11 mouse cellular contexts compared by ENCODE assay signal in the genomic region with DNA sequence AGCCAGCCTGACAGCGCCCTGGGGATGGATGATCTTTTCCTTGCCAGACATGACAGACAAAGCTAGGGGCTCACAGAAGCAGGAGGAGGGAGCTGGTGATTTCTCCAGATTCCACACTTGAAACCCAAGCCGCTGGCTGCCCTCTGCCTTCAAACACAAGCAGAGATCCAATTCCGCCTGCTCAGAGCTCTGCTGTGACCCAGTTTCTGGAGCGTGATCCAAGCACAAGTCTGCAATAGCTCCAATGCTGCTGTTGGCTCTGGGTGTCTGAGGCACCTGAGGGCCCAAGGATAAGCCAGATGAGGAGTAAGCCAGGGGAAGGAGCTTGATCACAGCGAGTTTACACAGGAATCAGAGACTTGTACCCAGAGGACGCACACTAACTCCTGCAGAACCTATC. TPM values are rescaled to one million over a fixed set of nuclear protein-coding genes. Genes with fewer than 3 reads are reported as not detected.
DNase-seq lines count a peak whose midpoint lies in the region; ATAC-seq and TF ChIP-seq lines count a peak whose summit lies in the region.
"Had no signal": no experiment of that assay in that cellular context is flagged by ENCODE, and none has a peak within 500 bp of the region (broad histone marks: within the 10 kb centered on the region; RNA-seq: fewer than 3 reads in every experiment).

No protein-coding gene starts in this region.

- intact Hi-C loops in gastrocnemius, adult 2 months (cut with DNase I) = loop anchor here (1.0 kb wide), 1 partner anchor 53 kb away; no protein-coding TSS in a partner anchor

- H3K36me3 ChIP-seq in kidney, embryonic 16.5 days (ENCODE audit: insufficient read depth, low read length) = no peaks in the 10 kb centered on the region
- H3K36me3 ChIP-seq in neural tube, embryonic 13.5 days = no peaks in the 10 kb centered on the region
- no peaks in the 10 kb centered on the region for H3K36me3 ChIP-seq in neural tube, embryonic 15.5 days
- H3K36me3 ChIP-seq: intestine, embryonic 15.5 days; liver, embryonic 15.5 days had no signal

- H3K4me1 ChIP-seq in kidney, embryonic 16.5 days (ENCODE audit: insufficient read depth, low read length) = peaks cover 15% of the 10 kb centered on the region
- H3K4me1 ChIP-seq in neural tube, embryonic 13.5 days (replicated peaks) = peaks cover 6% of the 10 kb centered on the region
- peaks cover 18% of the 10 kb centered on the region for H3K4me1 ChIP-seq in neural tube, embryonic 15.5 days

- no peaks in the 10 kb centered on the region for H3K27me3 ChIP-seq in kidney, embryonic 16.5 days (ENCODE audit: insufficient read depth, low read length)
- H3K27me3 ChIP-seq in neural tube, embryonic 13.5 days = no peaks in the 10 kb centered on the region
- H3K27me3 ChIP-seq in neural tube, embryonic 15.5 days (replicated peaks) = no peaks in the 10 kb centered on the region
- H3K27me3 ChIP-seq: intestine, embryonic 15.5 days; liver, embryonic 15.5 days; megakaryocyte, embryonic 14.5 days had no signal

- WGBS in kidney, embryonic 16.5 days = 53% methylated on average over 6 of the region's 6 CpGs
- WGBS in neural tube, embryonic 13.5 days = 79% methylated on average over 6 of the region's 6 CpGs
- 79% methylated on average over 6 of the region's 6 CpGs for WGBS in neural tube, embryonic 15.5 days

- H3K27ac ChIP-seq in kidney, embryonic 16.5 days (ENCODE audit: low read length) = no peak overlapping the region
- H3K27ac ChIP-seq in neural tube, embryonic 13.5 days (replicated peaks) = 0 out of 2 replicates have a peak overlapping the region, but pooled peaks have one; percentile 38
- peak overlapping the region; percentile 81 for H3K27ac ChIP-seq in gastrocnemius, adult 2 months
- peak overlapping the region; percentile 49; the same call in 1 of the 2 replicates for H3K27ac ChIP-seq in neural tube, embryonic 15.5 days (replicated peaks)
- H3K27ac ChIP-seq: intestine, embryonic 15.5 days; liver, embryonic 15.5 days had no signal

- no peak overlapping the region for H3K4me2 ChIP-seq in kidney, embryonic 16.5 days (replicated peaks; ENCODE audit: low read depth, low read length)
- no peak overlapping the region for H3K4me2 ChIP-seq in neural tube, embryonic 13.5 days
- H3K4me2 ChIP-seq in neural tube, embryonic 15.5 days = no peak overlapping the region
- H3K4me2 ChIP-seq: intestine, embryonic 15.5 days; liver, embryonic 15.5 days had no signal

- DNase-seq in kidney, adult 9 months = peak; percentile 45
- no peak for DNase-seq in neural tube, embryonic 10.5 days (ENCODE audit: extremely low spot score, low spot score)
- DNase-seq in gastrocnemius, adult 2 months = peak; percentile 83
- no peak for DNase-seq in c-Kit-positive CD71-positive TER-119-positive erythroid progenitor cells, embryonic 14.5 days (ENCODE audit: low spot score)

- TF ChIP-seq CTCF in gastrocnemius, adult 2 months (IDR thresholded peaks at IDR 0.05) = no peak

- H3K9ac ChIP-seq in kidney, embryonic 16.5 days (replicated peaks; ENCODE audit: low read length) = no peak overlapping the region
- H3K9ac ChIP-seq in neural tube, embryonic 13.5 days = no peak overlapping the region
- no peak overlapping the region for H3K9ac ChIP-seq in neural tube, embryonic 15.5 days (replicated peaks)
- H3K9ac ChIP-seq: intestine, embryonic 15.5 days; liver, embryonic 15.5 days had no signal

- no peak for ATAC-seq in kidney, embryonic 16.5 days (ENCODE audit: low FRiP score, low TSS enrichment)
- ATAC-seq in neural tube, embryonic 13.5 days (ENCODE audit: low read depth) = no peak
- no peak for ATAC-seq in neural tube, embryonic 15.5 days (ENCODE audit: low FRiP score)
- ATAC-seq: forebrain, embryonic 14.5 days; intestine, embryonic 15.5 days had no signal

- no peak overlapping the region for H3K4me3 ChIP-seq in kidney, embryonic 16.5 days (ENCODE audit: low read length)
- no peak overlapping the region for H3K4me3 ChIP-seq in neural tube, embryonic 13.5 days
- H3K4me3 ChIP-seq in gastrocnemius, adult 2 months = peak overlapping the region; percentile 2; the same call in 1 of the 2 replicates
- H3K4me3 ChIP-seq in neural tube, embryonic 15.5 days (replicated peaks) = no peak overlapping the region
- H3K4me3 ChIP-seq: intestine, embryonic 15.5 days; liver, embryonic 15.5 days; megakaryocyte, embryonic 14.5 days had no signal

- no peaks in the 10 kb centered on the region for H3K9me3 ChIP-seq in kidney, embryonic 16.5 days (ENCODE audit: low read length)
- no peaks in the 10 kb centered on the region for H3K9me3 ChIP-seq in neural tube, embryonic 13.5 days
- no peaks in the 10 kb centered on the region for H3K9me3 ChIP-seq in neural tube, embryonic 15.5 days (replicated peaks)
- H3K9me3 ChIP-seq: intestine, embryonic 15.5 days; liver, embryonic 15.5 days; megakaryocyte, embryonic 14.5 days had no signal

RNA-seq across cellular contexts. Expression of a gene that starts 9.7 kb away (rescaled TPM):
- 28.8 and 29.0 TPM in 2 replicates for polyA plus RNA-seq in kidney, embryonic 16.5 days (2015; fragmentation: Nextera tagmentation; extraction: Ambion mirVana)
- 14.3 TPM in 2 replicates for polyA plus RNA-seq in neural tube, embryonic 13.5 days (2015; fragmentation: Nextera tagmentation; extraction: Ambion mirVana)
- 100 to 1,000 TPM; 110 to 132 TPM for total RNA-seq in gastrocnemius, adult 2 months (2021)
- 15.2 and 17.9 TPM in 2 replicates for polyA plus RNA-seq in neural tube, embryonic 15.5 days (2015; fragmentation: Nextera tagmentation; extraction: Ambion mirVana)

Comparison
In these comparisons a context has a peak if more than half of its experiments do, and no peak if none do; other contexts are left out.
1. DNase-seq: peak in kidney, adult 9 months (single experiment) and gastrocnemius, adult 2 months (single experiment); none in neural tube, embryonic 10.5 days (single experiment) and c-Kit-positive CD71-positive TER-119-positive erythroid progenitor cells, embryonic 14.5 days (single experiment).